Mouse (Mus musculus): ENCODE results near the gene Rab40c. TPM values are rescaled to one million over a fixed set of nuclear protein-coding genes. Genes with fewer than 3 reads are reported as not detected.
A peak's percentile ranks its signal among the peaks of the same experiment; 100 is the strongest.

The Rab40c gene
- polyA plus RNA-seq (2015; fragmentation: Nextera tagmentation; extraction: Ambion mirVana) = 15.8 and 16.9 TPM in 2 replicates

DNA sequence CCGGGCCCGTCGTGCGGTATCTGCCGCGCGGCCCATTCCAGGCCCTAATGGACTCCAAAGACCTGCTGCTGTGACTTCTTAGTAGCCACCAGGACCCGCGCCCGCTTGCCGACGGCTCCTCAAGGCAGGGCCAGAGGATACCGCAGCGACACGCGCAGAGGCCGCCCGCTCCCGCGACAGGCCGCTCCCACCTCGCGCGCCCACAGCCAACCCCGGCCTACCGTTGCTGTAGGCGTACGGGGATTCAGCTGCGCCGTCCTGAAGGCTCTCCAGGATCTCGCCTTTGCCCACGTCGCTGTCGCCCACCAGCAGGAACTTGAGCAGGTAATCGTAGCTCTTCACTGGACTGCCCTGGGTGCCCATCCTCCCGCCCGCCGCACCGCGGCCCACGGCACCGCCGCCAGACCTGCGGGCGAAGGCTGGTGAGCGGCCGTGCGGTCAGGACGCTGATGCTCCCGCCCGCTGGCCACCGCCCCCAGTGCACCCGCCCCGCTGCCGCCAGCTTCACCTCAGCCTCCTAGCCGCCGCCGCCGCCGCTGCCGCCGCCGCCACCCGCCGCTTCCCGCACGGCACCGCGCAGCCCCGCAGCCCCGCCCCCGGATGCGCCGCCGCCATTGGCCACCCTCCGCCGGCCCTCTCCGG lies at the start of gene Rab40c:
Gene Rab40c (minus strand): TSS at position 584 of the 642 bp plus-strand sequence.
- Histone ChIP-seq H3K27ac (ENCODE audit: low read depth, low read length) (peak within 1 kb of the TSS; percentile 89), H3K4me3 (ENCODE audit: low read depth, low read length) (peak within 1 kb of the TSS; percentile 75), H3K36me3 (ENCODE audit: control insufficient read depth, insufficient read depth) (no peaks in the 10 kb centered on the region), H3K27me3 (replicated peaks; ENCODE audit: control insufficient read depth, insufficient read depth, low read length) (no peaks in the 10 kb centered on the region), H3K9ac (ENCODE audit: low read depth, low read length) (peak within 1 kb of the TSS; percentile 83), H3K9me3 (ENCODE audit: control insufficient read depth) (no peaks in the 10 kb centered on the region), H3K4me2 (replicated peaks; ENCODE audit: low read depth) (peak within 1 kb of the TSS; percentile 89), H3K4me1 (replicated peaks; ENCODE audit: control insufficient read depth, insufficient read depth, low read length) (peaks cover 17% of the 10 kb centered on the region)
- 0% methylated on average over 55 of the region's 78 CpGs for WGBS
- TF ChIP-seq CTCF (IDR thresholded peaks at IDR 0.05; ENCODE audit: low read depth) = no peak
- ATAC-seq = no peak

GRCm38 (mm10) chr17:25968176-25968575 lies 48.6 kb upstream of the Rab40c start:
- ATAC-seq = peak; percentile 48; the same call in 1 of the 2 replicates
- Histone ChIP-seq H3K4me2 (replicated peaks; ENCODE audit: low read depth) (peak overlapping the region; percentile 32; the same call in 1 of the 2 replicates), H3K27me3 (replicated peaks; ENCODE audit: control insufficient read depth, insufficient read depth, low read length) (no peaks in the 10 kb centered on the region), H3K36me3 (ENCODE audit: control insufficient read depth, insufficient read depth) (peaks cover 19% of the 10 kb centered on the region; the same call in 1 of the 2 replicates), H3K9ac (ENCODE audit: low read depth, low read length) (no peak overlapping the region), H3K4me3 (ENCODE audit: low read depth, low read length) (no peak overlapping the region), H3K9me3 (ENCODE audit: control insufficient read depth) (no peaks in the 10 kb centered on the region), H3K27ac (ENCODE audit: low read depth, low read length) (peak overlapping the region; percentile 46; the same call in 1 of the 2 replicates), H3K4me1 (replicated peaks; ENCODE audit: control insufficient read depth, insufficient read depth, low read length) (0 out of 2 replicates have a peak, but pooled peaks cover 6% of the 10 kb centered on the region)
- WGBS = 30% methylated on average over 1 of the region's 1 CpGs
- TF ChIP-seq CTCF (IDR thresholded peaks at IDR 0.05; ENCODE audit: low read depth) = no peak

DNA sequence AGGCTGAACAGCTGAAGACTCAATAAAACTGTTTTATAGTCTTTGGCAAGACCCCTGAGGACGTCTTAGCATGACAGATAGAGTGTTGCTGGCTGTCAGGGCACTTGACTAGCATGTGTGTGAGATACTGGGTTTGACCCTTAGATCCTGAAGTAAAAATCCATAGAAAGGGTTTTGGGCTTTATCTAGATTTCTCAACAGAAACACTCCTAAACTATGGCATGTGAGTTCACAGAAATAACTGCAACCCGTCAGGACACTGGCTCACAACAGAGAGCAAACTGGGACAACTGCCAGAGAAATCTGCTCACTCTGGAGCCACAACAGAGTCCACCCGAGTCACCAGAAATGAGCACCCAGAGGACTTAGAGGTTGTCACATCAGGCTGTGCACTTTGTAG lies 48.1 kb upstream of the Rab40c start:
- Histone ChIP-seq H3K27ac (ENCODE audit: low read depth, low read length) (0 out of 2 replicates have a peak overlapping the region, but pooled peaks have one; percentile 15), H3K4me2 (replicated peaks; ENCODE audit: low read depth) (peak overlapping the region; percentile 32; the same call in 1 of the 2 replicates), H3K4me1 (replicated peaks; ENCODE audit: control insufficient read depth, insufficient read depth, low read length) (0 out of 2 replicates have a peak, but pooled peaks cover 6% of the 10 kb centered on the region), H3K4me3 (ENCODE audit: low read depth, low read length) (no peak overlapping the region), H3K36me3 (ENCODE audit: control insufficient read depth, insufficient read depth) (peaks cover 24% of the 10 kb centered on the region; the same call in 1 of the 2 replicates), H3K9me3 (ENCODE audit: control insufficient read depth) (no peaks in the 10 kb centered on the region), H3K9ac (ENCODE audit: low read depth, low read length) (no peak overlapping the region), H3K27me3 (replicated peaks; ENCODE audit: control insufficient read depth, insufficient read depth, low read length) (no peaks in the 10 kb centered on the region)
- no peak for ATAC-seq
- 21% methylated on average over 3 of the region's 3 CpGs for WGBS
- no peak for TF ChIP-seq CTCF (IDR thresholded peaks at IDR 0.05; ENCODE audit: low read depth)

DNA sequence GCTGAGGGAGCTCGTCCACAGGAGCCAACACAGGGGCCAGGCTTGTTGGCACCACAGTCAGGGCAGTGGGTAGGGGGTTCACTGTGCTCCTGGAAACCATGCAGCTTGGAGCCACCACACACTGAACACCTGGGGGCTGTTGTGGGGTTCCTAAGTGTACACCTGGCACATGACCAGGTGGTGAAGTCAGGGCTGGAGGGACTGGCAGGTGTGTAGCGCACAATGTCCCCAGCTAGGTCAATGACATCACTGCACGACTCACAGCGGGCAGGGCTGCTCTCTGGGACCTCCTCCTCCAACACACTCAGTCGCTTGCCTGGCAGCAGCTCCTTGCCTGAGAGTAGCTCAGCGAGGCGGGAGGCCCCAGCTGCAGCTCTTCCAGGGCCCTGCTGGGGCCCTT lies 44.7 kb upstream of the Rab40c start:
- Histone ChIP-seq H3K9me3 (ENCODE audit: control insufficient read depth) (no peaks in the 10 kb centered on the region), H3K27ac (ENCODE audit: low read depth, low read length) (0 out of 2 replicates have a peak overlapping the region, but pooled peaks have one; percentile 8), H3K36me3 (ENCODE audit: control insufficient read depth, insufficient read depth) (peaks cover 48% of the 10 kb centered on the region; the same call in 1 of the 2 replicates), H3K9ac (ENCODE audit: low read depth, low read length) (no peak overlapping the region), H3K4me1 (replicated peaks; ENCODE audit: control insufficient read depth, insufficient read depth, low read length) (0 out of 2 replicates have a peak, but pooled peaks cover 6% of the 10 kb centered on the region), H3K4me3 (ENCODE audit: low read depth, low read length) (no peak overlapping the region), H3K27me3 (replicated peaks; ENCODE audit: control insufficient read depth, insufficient read depth, low read length) (no peaks in the 10 kb centered on the region), H3K4me2 (replicated peaks; ENCODE audit: low read depth) (no peak overlapping the region)
- peak; percentile 61 for ATAC-seq
- TF ChIP-seq CTCF (IDR thresholded peaks at IDR 0.05; ENCODE audit: low read depth) = no peak
- WGBS = 48% methylated on average over 7 of the region's 7 CpGs

DNA sequence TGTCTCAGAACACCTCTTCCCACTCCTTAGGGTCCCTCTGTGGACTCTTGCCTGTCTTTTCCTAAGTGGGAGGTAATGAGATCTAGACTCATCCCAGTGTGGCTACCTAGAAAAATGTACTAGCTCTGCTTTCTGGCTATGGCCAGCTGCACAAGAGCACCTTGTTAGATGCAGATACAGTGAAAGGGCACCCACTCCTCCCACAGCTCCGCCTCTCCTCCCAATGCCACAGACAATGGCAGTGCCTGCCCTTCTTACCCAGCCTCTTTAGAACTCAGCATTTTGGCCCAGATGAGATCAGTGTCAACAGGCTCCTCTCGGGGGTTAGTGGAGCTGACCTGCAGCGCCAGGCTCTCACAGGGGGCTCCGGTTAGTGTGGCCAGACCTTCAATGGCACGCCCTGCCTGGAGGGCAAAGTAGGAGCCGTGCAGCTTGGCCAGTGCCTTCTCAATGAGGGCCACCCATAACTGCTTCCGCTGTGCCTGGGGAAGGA lies 42.9 kb upstream of the Rab40c start:
- TF ChIP-seq CTCF (IDR thresholded peaks at IDR 0.05; ENCODE audit: low read depth) = no peak
- Histone ChIP-seq H3K27ac (ENCODE audit: low read depth, low read length) (no peak overlapping the region), H3K4me3 (ENCODE audit: low read depth, low read length) (no peak overlapping the region), H3K27me3 (replicated peaks; ENCODE audit: control insufficient read depth, insufficient read depth, low read length) (no peaks in the 10 kb centered on the region), H3K36me3 (ENCODE audit: control insufficient read depth, insufficient read depth) (peaks cover 64% of the 10 kb centered on the region; the same call in 1 of the 2 replicates), H3K9ac (ENCODE audit: low read depth, low read length) (no peak overlapping the region), H3K9me3 (ENCODE audit: control insufficient read depth) (no peaks in the 10 kb centered on the region), H3K4me2 (replicated peaks; ENCODE audit: low read depth) (no peak overlapping the region), H3K4me1 (replicated peaks; ENCODE audit: control insufficient read depth, insufficient read depth, low read length) (no peaks in the 10 kb centered on the region)
- 92% methylated on average over 7 of the region's 7 CpGs for WGBS
- ATAC-seq = no peak

DNA sequence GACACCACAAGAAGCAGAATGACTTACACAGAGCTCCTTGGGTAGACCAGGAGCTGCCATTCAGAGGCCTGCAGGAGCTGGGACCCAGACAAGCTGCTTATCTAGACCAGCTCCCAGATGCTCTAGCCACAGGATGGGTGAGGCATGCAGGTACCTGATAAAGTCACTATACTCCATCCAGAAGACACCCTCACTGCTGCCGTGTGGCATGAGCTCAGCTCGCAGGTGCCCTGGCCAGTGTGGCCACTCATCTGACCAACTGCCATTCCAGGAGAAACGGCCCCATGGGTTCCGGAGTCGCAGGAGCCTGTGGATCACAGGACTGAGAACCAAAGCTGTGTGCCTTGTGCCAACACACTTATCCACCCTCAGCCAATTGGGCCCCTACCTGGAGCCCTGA lies 42.0 kb upstream of the Rab40c start:
- WGBS = 95% methylated on average over 5 of the region's 5 CpGs
- Histone ChIP-seq H3K4me1 (replicated peaks; ENCODE audit: control insufficient read depth, insufficient read depth, low read length) (no peaks in the 10 kb centered on the region), H3K36me3 (ENCODE audit: control insufficient read depth, insufficient read depth) (peaks cover 66% of the 10 kb centered on the region; the same call in 1 of the 2 replicates), H3K27me3 (replicated peaks; ENCODE audit: control insufficient read depth, insufficient read depth, low read length) (no peaks in the 10 kb centered on the region), H3K9ac (ENCODE audit: low read depth, low read length) (no peak overlapping the region), H3K27ac (ENCODE audit: low read depth, low read length) (no peak overlapping the region), H3K4me3 (ENCODE audit: low read depth, low read length) (no peak overlapping the region), H3K4me2 (replicated peaks; ENCODE audit: low read depth) (no peak overlapping the region), H3K9me3 (ENCODE audit: control insufficient read depth) (no peaks in the 10 kb centered on the region)
- no peak for ATAC-seq
- no peak for TF ChIP-seq CTCF (IDR thresholded peaks at IDR 0.05; ENCODE audit: low read depth)
